Mouse (Mus musculus) CD8-positive naive resting alpha-beta T cell, adult 2 months (primary cell): ENCODE measurements at regions not wholly inside any gene's neighbourhood (a gene's known extent, or its start where the extent isn't known, plus 50 kb on each side); places are given as distances from the start of the nearest gene placed in this dataset.

Experiments used
- DNase-seq, 2 experiments: peaks; one replicate each; pipeline ENCODE4 v3.0.0; 2022; ENCODE audit warnings: low read depth in 2 of 2, low spot score in 2 of 2

GRCm38 (mm10) chr6:100052406-100052805 is 234.9 kb downstream of the Rybp start:
- DNase-seq = no peak

- DNase-seq = no peak
Observed at GRCm38 (mm10) chr6:100049036-100049435, 238.2 kb downstream of the Rybp start.

DNA sequence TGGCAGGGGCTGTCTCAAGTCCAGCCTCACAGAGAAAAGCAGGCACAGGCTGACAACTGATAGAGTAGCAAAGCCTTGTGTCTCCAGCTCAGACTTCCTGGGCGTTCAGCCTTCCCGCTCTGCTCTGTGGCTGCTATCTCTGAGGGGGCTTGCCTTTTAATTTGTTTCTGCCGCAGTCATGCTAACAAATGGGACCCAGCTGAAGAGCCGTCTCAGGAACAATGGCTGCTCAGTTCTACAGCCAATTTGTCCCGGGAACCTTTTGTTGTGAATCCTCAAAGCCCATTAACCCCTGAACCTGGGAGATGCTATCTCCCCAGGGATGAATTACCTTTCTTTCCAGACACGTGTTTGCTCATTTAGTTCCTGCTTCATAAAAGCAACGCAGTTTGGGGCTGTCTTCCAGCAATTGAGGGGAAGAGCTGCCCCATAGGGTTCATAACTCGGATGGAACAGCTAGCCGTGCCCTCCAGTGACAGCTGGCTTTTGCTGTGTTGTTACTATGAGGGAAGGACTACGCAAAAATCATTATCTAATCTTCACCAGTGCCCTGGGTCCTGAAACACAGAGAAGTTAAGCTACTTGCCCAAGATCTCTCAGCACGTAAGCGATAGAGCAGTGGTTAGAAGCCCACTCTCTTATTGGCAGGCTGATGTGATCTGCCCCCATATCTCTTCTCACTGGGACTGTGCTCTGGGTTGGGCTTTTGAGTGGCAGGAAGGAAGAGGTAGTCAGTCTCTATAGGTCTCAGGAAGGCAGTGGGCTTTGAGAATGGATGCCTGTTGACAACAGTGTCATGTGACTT is 240.9 kb downstream of the Rybp start:
- DNase-seq = no peak

- DNase-seq = no peak
Observed at GRCm38 (mm10) chr6:100045109-100045508, 242.2 kb downstream of the Rybp start.

DNA sequence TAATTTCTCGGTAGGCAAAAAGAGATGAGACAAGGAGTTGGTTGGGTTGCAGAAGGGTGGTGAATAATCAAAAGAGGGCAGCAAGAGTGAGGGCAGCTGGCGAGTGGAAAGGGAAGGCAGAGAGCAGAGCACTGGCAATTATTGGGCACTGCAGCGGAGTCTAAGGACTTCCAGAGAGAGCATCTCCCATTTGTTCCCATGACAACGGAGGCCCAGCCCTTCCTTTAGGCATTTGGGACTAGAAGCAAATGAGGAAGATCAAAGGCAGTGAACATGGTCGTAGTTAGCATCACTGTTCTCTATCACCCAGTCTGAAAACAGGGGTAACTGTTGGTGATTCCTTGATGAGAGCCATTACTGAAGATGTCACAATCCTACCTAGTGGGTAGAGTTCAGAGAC is 246.1 kb downstream of the Rybp start:
- DNase-seq = no peak

GRCm38 (mm10) chr6:100040459-100040984 is 246.8 kb downstream of the Rybp start:
- DNase-seq = no peak

DNA sequence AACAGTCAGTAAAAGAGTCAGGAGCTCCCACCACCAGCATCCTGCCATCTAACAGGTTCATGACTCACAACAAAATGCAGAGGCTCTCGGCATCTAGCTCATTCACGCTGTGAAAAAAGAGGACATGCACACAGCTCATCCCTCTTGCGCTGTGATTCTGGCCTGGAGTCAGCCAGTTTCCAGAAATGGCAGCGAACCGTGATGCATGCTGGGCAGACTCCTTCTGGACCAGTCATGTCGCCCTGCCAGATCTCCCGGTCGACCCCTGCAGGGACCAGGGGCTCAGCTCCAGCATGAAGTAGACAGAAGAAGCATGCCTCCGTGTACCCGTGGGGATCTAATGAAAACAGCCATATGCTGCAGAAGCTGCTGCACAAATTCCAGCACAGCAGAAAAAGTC is 254.6 kb downstream of the Rybp start:
- no peak for DNase-seq

GRCm38 (mm10) chr6:100030522-100030921 is 256.8 kb downstream of the Rybp start:
- no peak for DNase-seq

GRCm38 (mm10) chr6:100030010-100030409 is 257.3 kb downstream of the Rybp start:
- DNase-seq = no peak

DNA sequence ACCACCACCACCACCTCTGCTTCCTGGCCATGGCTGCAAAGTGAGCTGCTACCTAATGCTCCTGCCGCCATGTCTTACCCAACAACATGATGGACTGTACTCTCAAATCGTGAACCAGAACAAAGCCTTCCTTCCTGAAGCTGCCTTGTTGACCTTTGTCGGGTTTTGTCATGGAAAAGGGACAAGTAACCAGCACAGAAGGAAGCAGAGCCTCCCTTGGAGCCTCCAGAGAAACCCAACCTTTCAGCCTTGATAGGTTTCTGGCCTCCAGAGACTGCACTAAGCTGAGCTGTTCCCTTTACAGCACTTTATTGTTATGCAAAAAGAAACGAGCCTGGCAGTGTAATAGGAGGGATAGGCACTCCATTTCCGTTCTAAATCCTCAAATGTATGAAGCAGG is 259.8 kb downstream of the Rybp start:
- DNase-seq = no peak

DNA sequence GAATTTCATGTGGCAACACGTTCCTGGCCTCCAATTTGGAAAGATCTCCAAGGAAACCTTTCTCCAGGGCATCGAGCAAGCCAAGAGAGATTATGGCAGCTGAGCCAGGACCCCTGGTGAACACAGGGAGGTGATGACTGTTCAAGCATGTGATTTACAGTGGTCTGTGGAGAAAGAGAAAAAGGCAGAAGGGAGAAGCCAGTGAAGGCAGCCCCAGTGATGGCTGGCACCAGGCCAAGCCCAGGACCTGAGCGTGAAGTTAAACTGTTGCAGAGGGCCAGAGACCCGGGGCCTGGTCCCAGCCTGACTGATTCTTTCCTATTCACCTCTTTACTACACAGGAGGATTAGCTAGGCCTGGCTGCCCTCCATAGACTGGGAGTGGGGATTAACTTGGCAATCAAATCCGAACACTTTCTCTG is 261.7 kb downstream of the Rybp start:
- DNase-seq = no peak

GRCm38 (mm10) chr6:100023434-100024095 is 263.7 kb downstream of the Rybp start:
- no peak for DNase-seq

DNA sequence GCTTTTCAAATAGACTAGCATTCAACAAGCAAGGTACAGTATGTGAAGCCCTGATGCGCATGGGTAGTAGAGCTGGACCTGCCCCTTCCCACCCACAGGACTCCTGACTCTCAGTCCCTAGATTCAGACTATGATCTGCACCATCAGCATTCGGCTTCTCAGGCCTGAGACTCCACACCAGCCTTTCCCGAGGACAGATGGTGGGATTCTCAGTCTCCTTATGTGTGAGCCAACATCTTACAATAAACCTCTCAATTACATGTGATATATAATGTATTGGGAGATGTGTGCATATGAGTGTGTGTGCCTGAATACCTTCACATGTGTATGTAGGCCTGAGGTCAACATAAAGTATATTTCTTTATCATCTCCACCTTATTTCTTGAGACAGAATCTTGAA is 268.3 kb downstream of the Rybp start:
- DNase-seq = no peak

DNA sequence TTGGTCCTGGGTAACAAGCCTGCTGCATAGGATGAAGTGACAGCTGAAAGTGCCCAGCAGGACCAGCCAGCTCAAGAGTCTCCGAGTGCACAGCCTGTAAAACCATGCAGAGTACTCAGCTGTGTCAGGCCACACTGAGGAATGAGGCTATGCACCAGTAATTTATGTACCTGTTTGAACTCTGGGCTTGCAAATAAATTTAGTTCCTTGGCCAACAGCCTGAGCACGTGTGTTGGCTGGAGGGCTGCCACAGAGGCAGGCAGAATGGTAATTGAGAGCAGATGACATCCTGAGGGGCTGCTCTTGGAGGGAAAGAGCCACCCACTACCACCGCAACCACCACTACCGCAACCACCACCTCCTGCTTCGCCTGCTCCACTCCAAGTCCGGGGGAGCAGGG is 273.3 kb downstream of the Rybp start:
- no peak for DNase-seq

GRCm38 (mm10) chr6:100011520-100012062 is 275.7 kb downstream of the Rybp start:
- peak; percentile 26 to 41 for DNase-seq

DNA sequence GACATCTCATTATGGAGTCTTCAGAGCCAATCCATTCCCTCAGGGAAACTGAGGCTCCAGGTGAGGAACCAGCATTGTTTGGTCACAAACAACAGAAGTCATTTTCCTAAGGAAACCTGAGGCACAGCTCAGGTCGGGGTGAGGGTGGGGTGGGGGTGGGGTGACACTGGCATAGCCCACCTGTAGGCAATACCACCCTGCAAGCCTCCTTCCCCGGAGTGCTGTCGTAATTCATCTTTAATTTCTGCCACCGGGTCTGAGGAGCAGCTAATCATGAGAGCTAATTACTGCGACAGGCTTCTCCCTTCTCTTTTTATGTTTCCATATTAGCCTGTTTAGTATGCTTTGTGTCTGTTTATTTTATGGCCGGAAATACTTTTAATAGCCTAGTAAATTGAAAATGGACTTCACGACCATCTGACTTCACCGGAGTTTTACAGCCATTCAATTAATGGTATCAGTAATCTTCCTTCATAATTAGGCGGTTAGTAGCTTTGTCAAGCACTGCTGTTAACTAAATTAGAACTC is 276.3 kb downstream of the Rybp start:
- DNase-seq = no peak

- DNase-seq = no peak
Observed at GRCm38 (mm10) chr6:99999711-100000365, 273.6 kb upstream of the Prok2 start.

DNA sequence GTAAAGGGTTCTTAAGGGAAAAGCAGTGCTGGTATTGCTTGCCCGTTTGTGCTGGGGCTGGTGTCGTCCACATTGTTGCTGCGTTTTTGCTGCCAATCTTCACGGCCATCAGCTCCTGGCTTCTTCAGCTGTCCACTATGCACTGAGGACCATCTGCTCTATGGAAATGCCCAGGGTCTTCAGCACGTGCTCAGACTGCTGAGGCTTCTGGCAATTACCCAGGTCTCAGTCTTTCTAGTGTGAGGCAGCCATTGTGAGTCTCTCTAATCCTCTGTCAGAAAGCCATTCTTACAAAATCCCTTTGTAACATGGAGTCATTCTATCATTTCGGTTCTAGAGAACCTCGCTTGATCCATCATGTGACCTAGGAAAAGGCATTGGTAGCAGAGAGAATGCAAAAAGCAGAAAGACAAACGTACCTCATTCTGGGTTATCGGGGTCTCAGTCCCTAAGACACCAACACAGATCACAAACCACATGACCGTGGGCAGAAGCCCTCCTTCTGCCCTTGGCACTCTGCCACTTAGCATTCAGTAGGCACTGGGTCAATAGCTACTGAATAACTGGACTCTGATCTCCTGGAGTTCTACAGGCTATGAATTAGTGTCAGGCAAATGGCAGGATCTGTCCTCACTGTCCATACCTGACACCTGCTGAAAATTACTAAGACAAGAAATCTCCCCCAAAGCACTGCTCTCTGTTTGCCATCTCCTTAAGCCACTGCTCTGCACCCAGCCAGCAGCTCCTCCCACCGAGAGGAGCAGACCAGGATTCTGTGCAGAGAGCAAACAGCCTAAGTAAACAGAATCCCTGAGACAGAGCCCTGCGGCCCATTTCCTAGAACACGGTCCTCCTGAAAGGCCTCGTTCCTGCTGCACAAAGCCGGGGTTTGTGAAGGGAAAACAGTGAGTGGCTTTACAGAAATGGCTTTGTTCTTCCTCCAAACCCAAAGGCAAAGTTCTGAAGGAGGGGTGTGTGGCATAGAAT is 270.1 kb upstream of the Prok2 start:
- DNase-seq = no peak

GRCm38 (mm10) chr6:99994026-99994425 is 267.8 kb upstream of the Prok2 start:
- no peak for DNase-seq

DNA sequence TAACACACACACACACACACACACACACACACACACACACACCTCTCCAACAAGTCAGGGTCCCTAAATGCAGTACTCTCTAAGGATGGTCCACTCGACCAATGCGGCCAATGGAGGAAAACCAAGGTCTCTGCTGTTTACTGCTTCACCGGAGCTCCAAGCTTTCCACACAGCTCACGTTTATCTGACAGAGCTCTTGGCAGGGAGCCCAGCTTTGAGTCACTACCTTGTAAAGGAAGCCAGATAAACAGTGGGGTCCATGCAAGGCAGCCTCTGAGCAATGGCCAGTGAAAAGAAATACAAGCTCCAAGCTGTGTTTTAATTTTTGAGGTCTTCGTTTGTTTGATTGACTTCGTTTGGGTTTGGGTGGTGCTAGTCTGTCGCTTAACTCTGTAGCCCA is 264.9 kb upstream of the Prok2 start:
- no peak for DNase-seq
